Comparison of ENCODE assay signal across 8 mouse cellular contexts in the genomic region with DNA sequence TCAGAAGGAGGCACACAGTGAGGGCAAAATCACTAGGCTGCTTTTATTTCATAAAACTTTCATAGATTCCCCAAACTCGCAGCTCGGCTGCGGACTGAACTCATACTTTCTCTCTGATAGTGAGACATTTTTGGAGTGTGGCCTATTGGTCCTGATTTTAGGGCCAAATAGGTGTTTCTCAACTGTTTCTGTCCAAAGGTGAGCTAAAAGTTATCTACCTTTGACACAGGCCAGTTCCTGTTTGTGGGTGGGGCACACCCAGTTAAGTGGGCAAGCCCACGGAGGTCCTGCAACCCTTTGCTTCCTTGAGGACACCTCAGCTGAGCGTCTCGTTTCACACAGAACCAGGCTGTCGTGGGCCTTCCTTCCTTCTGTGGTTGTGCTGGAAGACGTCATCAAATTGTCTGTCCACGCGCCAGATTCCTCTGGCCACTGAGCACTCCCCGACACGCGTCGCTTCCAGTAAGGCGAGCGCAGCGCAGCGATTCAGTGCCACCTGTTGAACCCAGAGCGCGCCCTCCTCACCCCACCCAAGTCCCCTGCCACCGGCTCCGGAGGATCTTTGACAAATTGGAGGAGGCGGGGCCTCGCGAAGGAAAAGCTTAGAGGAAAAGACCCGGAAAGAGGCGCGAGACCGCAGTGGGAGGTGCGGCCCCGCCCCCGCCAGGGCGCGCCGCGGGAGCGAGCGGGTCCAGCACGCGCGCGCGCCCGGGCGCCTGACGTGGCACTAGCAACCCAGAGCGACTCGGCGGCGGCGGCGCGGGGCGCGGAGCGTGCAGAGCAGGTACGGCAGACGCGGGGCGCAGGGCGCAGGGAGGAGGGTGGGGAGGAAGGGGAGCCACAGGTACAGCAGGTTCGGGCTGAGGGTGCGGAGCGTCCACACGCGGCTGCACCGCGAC. TPM values are rescaled to one million over a fixed set of nuclear protein-coding genes. Genes with fewer than 3 reads are reported as not detected.
DNase-seq lines count a peak whose midpoint lies in the region; ATAC-seq and TF ChIP-seq lines count a peak whose summit lies in the region.

Gene Sec24d (plus strand): TSS at position 703 of the 899 bp plus-strand sequence.

- H3K27ac ChIP-seq in CH12.LX (ENCODE audit: insufficient read depth, low read depth) = 0 out of 2 replicates have a peak within 1 kb of the TSS, but pooled peaks have one; percentile 17
- no peak within 1 kb of the TSS for H3K27ac ChIP-seq in forebrain, embryonic 14.5 days (ENCODE audit: low read depth, low read length)
- H3K27ac ChIP-seq in liver, embryonic 16.5 days (ENCODE audit: low read length) = peak within 1 kb of the TSS; percentile 69
- no peak within 1 kb of the TSS for H3K27ac ChIP-seq in neural tube, embryonic 12.5 days
- H3K27ac ChIP-seq in stomach, postnatal 0 days (replicated peaks) = peak within 1 kb of the TSS; percentile 91

- H3K4me3 ChIP-seq in CH12.LX (replicated peaks in 1 of 3; ENCODE audit: low read depth in 2 of 3, low read length in 2 of 3, poor library complexity in 1 of 3) = peak within 1 kb of the TSS; percentile 74 to 92 (median 81)
- H3K4me3 ChIP-seq in forebrain, embryonic 14.5 days (ENCODE audit: low read depth, low read length) = peak within 1 kb of the TSS; percentile 59
- H3K4me3 ChIP-seq in liver, embryonic 16.5 days (ENCODE audit: low read depth, low read length) = peak within 1 kb of the TSS; percentile 63
- H3K4me3 ChIP-seq in neural tube, embryonic 12.5 days = peak within 1 kb of the TSS; percentile 75
- peak within 1 kb of the TSS; percentile 79 for H3K4me3 ChIP-seq in stomach, postnatal 0 days (ENCODE audit: low read depth, low read length)

- dilution Hi-C loops in CH12.LX (cut with MboI; ENCODE audit: extremely low pct_ligation_motif_present, extremely low pct_unique_long_range_greater_than_20kb, low sequenced_read_pairs) = no loop called here

- TF ChIP-seq CTCF in CH12.LX (conservative IDR thresholded peaks at IDR 0.05 in 1 of 2, IDR thresholded peaks at IDR 0.05 in 1 of 2; ENCODE audit: low read depth in 2 of 2, low read length in 2 of 2) = no peak
- TF ChIP-seq CTCF in stomach, postnatal 0 days (IDR thresholded peaks at IDR 0.05; ENCODE audit: low read depth) = no peak

- TF ChIP-seq POLR2A in CH12.LX (IDR thresholded peaks at IDR 0.05; ENCODE audit: low read depth, low read length) = peak; percentile 62

- H3K9me3 ChIP-seq in CH12.LX (replicated peaks; ENCODE audit: low read length) = no peaks in the 10 kb centered on the region
- H3K9me3 ChIP-seq in forebrain, embryonic 14.5 days (replicated peaks; ENCODE audit: control insufficient read depth, low read length) = no peaks in the 10 kb centered on the region
- H3K9me3 ChIP-seq in liver, embryonic 16.5 days (replicated peaks; ENCODE audit: control insufficient read depth, low read length) = no peaks in the 10 kb centered on the region
- H3K9me3 ChIP-seq in neural tube, embryonic 12.5 days = no peaks in the 10 kb centered on the region
- no peaks in the 10 kb centered on the region for H3K9me3 ChIP-seq in stomach, postnatal 0 days (ENCODE audit: control insufficient read depth, low read length)

- peaks cover 16% of the 10 kb centered on the region; the same call in 1 of the 2 replicates for H3K79me2 ChIP-seq in CH12.LX (replicated peaks; ENCODE audit: control insufficient read depth, extremely low read depth, insufficient read depth, poor library complexity, severe bottlenecking)

- no peak for TF ChIP-seq EP300 in CH12.LX (IDR thresholded peaks at IDR 0.05; ENCODE audit: low read length)
- TF ChIP-seq EP300 in stomach, postnatal 0 days (optimal IDR thresholded peaks at IDR 0.05) = no peak

- in situ Hi-C loops in CH12.LX (cut with MboI; ENCODE audit: low pct_ligation_motif_present, low pct_unique_long_range_greater_than_20kb, low sequenced_read_pairs) = no loop called here

- peak; percentile 85 for ATAC-seq in cerebellum, adult (ENCODE audit: insufficient number of reproducible peaks, low FRiP score, low TSS enrichment)
- peak; percentile 93 for ATAC-seq in forebrain, embryonic 14.5 days
- ATAC-seq in liver, embryonic 16.5 days (ENCODE audit: low read depth) = peak; percentile 88
- peak; percentile 85 for ATAC-seq in neural tube, embryonic 12.5 days (ENCODE audit: low FRiP score, low read depth)
- peak; percentile 93 for ATAC-seq in stomach, postnatal 0 days (ENCODE audit: low FRiP score, low TSS enrichment)

- intact Hi-C loops in heart, postnatal 10 days (cut with DNase I) = loop anchor here (2.0 kb wide), 2 partner anchors 32 to 56 kb away; no protein-coding TSS in a partner anchor

- TF ChIP-seq RAD21 in CH12.LX (IDR thresholded peaks at IDR 0.05; ENCODE audit: low read depth, low read length) = no peak

- H3K36me3 ChIP-seq in CH12.LX (replicated peaks in 1 of 2; ENCODE audit: control insufficient read depth in 1 of 2, insufficient read depth in 1 of 2, low read length in 1 of 2) = peaks cover 18 to 25% of the 10 kb centered on the region in 2 experiments
- no peaks in the 10 kb centered on the region for H3K36me3 ChIP-seq in forebrain, embryonic 14.5 days (ENCODE audit: control insufficient read depth, insufficient read depth, low read length)
- no peaks in the 10 kb centered on the region for H3K36me3 ChIP-seq in liver, embryonic 16.5 days (ENCODE audit: control insufficient read depth, insufficient read depth)
- no peaks in the 10 kb centered on the region for H3K36me3 ChIP-seq in neural tube, embryonic 12.5 days
- peaks cover 6% of the 10 kb centered on the region for H3K36me3 ChIP-seq in stomach, postnatal 0 days (ENCODE audit: control insufficient read depth, insufficient read depth, low read length)

- DNase-seq in CH12.LX (ENCODE audit: extremely low read depth) = peak; percentile 76
- peak; percentile 81 for DNase-seq in forebrain, embryonic 14.5 days (ENCODE audit: low spot score)
- DNase-seq in heart, postnatal 10 days = peak; percentile 90 to 92
- peak; percentile 67 for DNase-seq in large intestine, adult 2 months (ENCODE audit: low read depth, low spot score)
- DNase-seq in stomach, postnatal 0 days (ENCODE audit: low spot score) = peak; percentile 93

- peak within 1 kb of the TSS; percentile 61 for H3K9ac ChIP-seq in CH12.LX (ENCODE audit: insufficient read depth, low read depth)
- H3K9ac ChIP-seq in forebrain, embryonic 14.5 days (ENCODE audit: low read length) = peak within 1 kb of the TSS; percentile 55
- peak within 1 kb of the TSS; percentile 63 for H3K9ac ChIP-seq in liver, embryonic 16.5 days (ENCODE audit: low read depth, low read length)
- H3K9ac ChIP-seq in neural tube, embryonic 12.5 days = peak within 1 kb of the TSS; percentile 56
- peak within 1 kb of the TSS; percentile 85 for H3K9ac ChIP-seq in stomach, postnatal 0 days (ENCODE audit: low read length)

- 4% methylated on average over 64 of the region's 68 CpGs for WGBS in forebrain, embryonic 14.5 days
- WGBS in large intestine, adult 2 months = 2% methylated on average over 68 of the region's 68 CpGs
- WGBS in liver, embryonic 16.5 days (ENCODE audit: insufficient replicate concordance) = 2% methylated on average over 67 of the region's 68 CpGs
- WGBS in neural tube, embryonic 12.5 days = 4% methylated on average over 68 of the region's 68 CpGs
- 2% methylated on average over 65 of the region's 68 CpGs for WGBS in stomach, postnatal 0 days

- H3K4me1 ChIP-seq in CH12.LX (ENCODE audit: control insufficient read depth in 1 of 2, insufficient read depth in 2 of 2) = peaks cover 3 to 25% of the 10 kb centered on the region in 2 experiments; a peak in 3 of 4 replicates
- no peaks in the 10 kb centered on the region; the same call in 1 of the 2 replicates for H3K4me1 ChIP-seq in forebrain, embryonic 14.5 days (ENCODE audit: control insufficient read depth, insufficient read depth, low read length)
- no peaks in the 10 kb centered on the region for H3K4me1 ChIP-seq in liver, embryonic 16.5 days (ENCODE audit: control insufficient read depth, low read depth, low read length)
- peaks cover 3% of the 10 kb centered on the region; the same call in 1 of the 2 replicates for H3K4me1 ChIP-seq in neural tube, embryonic 12.5 days
- no peaks in the 10 kb centered on the region for H3K4me1 ChIP-seq in stomach, postnatal 0 days (replicated peaks; ENCODE audit: control insufficient read depth, insufficient read depth)

- H3K4me2 ChIP-seq in CH12.LX (ENCODE audit: insufficient read depth, low read depth, poor library complexity, severe bottlenecking) = peak within 1 kb of the TSS; percentile 82; the same call in 1 of the 2 replicates
- peak within 1 kb of the TSS; percentile 89 for H3K4me2 ChIP-seq in forebrain, embryonic 14.5 days (ENCODE audit: low read length)
- peak within 1 kb of the TSS; percentile 59 for H3K4me2 ChIP-seq in liver, embryonic 16.5 days (ENCODE audit: low read depth, low read length)
- H3K4me2 ChIP-seq in neural tube, embryonic 12.5 days (replicated peaks) = peak within 1 kb of the TSS; percentile 96
- peak within 1 kb of the TSS; percentile 75 for H3K4me2 ChIP-seq in stomach, postnatal 0 days (replicated peaks; ENCODE audit: low read depth)

- H3K27me3 ChIP-seq in CH12.LX (replicated peaks) = no peaks in the 10 kb centered on the region
- H3K27me3 ChIP-seq in forebrain, embryonic 14.5 days (replicated peaks; ENCODE audit: control insufficient read depth, insufficient read depth, low read length) = no peaks in the 10 kb centered on the region
- H3K27me3 ChIP-seq in liver, embryonic 16.5 days (ENCODE audit: control insufficient read depth, insufficient read depth, low read depth, low read length) = peaks cover 7% of the 10 kb centered on the region
- peaks cover 3% of the 10 kb centered on the region for H3K27me3 ChIP-seq in neural tube, embryonic 12.5 days (replicated peaks)
- no peaks in the 10 kb centered on the region for H3K27me3 ChIP-seq in stomach, postnatal 0 days (ENCODE audit: control insufficient read depth, insufficient read depth, low read length)

TF ChIP-seq in CH12.LX, 34 proteins besides CTCF, POLR2A, EP300 and RAD21 (continues in another document):
- TF ChIP-seq ETS1 (conservative IDR thresholded peaks at IDR 0.05; ENCODE audit: low read depth, low read length) (0 out of 2 replicates have a peak, but pooled peaks have one; percentile 13), ZKSCAN1 (IDR thresholded peaks at IDR 0.05; ENCODE audit: borderline replicate concordance, low read depth, low read length) (no peak), NRF1 (IDR thresholded peaks at IDR 0.05; ENCODE audit: low read depth, low read length) (peak; percentile 64), GABPA (IDR thresholded peaks at IDR 0.05; ENCODE audit: insufficient replicate concordance, low read depth, low read length) (no peak)

RNA-seq across cellular contexts. Expression of gene Sec24d, which starts in this region (rescaled TPM):
- 33.1 and 37.1 TPM in 2 replicates for total RNA-seq in CH12.LX (2012; rRNA removed)
- total RNA-seq in CH12.LX (2014; rRNA removed) = 45.8 and 50.9 TPM in 2 replicates
- polyA plus RNA-seq in CH12.LX (2012; ENCODE audit: insufficient read length, low read depth) = 51.4 and 51.7 TPM in 2 replicates
- 16.8 and 19.6 TPM in 2 replicates for polyA plus RNA-seq in forebrain, embryonic 14.5 days (2014; fragmentation: Nextera tagmentation; extraction: Ambion mirVana)
- total RNA-seq in heart, postnatal 10 days (2021) = 10 to 100 TPM; 65.0 to 67.8 TPM
- polyA plus RNA-seq in large intestine, adult 2 months (2012; rRNA removed) = 32.1 and 82.7 TPM in 2 replicates
- 22.6 and 25.1 TPM in 2 replicates for polyA plus RNA-seq in liver, embryonic 16.5 days (2015; fragmentation: Nextera tagmentation; extraction: Ambion mirVana)
- 21.8 and 24.2 TPM in 2 replicates for polyA plus RNA-seq in neural tube, embryonic 12.5 days (2016; fragmentation: Nextera tagmentation; extraction: Ambion mirVana)
- polyA plus RNA-seq in stomach, postnatal 0 days (2015; fragmentation: Nextera tagmentation; extraction: Ambion mirVana) = 53.1 and 55.6 TPM in 2 replicates

Comparison
In these comparisons a context has a peak if more than half of its experiments do, and no peak if none do; other contexts are left out.
1. H3K27ac ChIP-seq: peak in CH12.LX (single experiment), liver, embryonic 16.5 days (single experiment) and stomach, postnatal 0 days (single experiment); none in forebrain, embryonic 14.5 days (single experiment) and neural tube, embryonic 12.5 days (single experiment).
2. Peak in every context shown above with its lines, with median percentiles within 50 percentile points of each other: DNase-seq, H3K4me2 ChIP-seq, H3K4me3 ChIP-seq, H3K9ac ChIP-seq and ATAC-seq.